Mouse (Mus musculus) activated CD4-positive, CD25-positive, alpha-beta regulatory T cell, adult 4 months (primary cell): Measurements from ENCODE around the gene Esr1. TPM values are rescaled to one million over a fixed set of nuclear protein-coding genes. Genes with fewer than 3 reads are reported as not detected.
"Not testable (repeated sequence)": the region's sequence is repeated elsewhere in the genome, so short reads cannot be mapped to it uniquely, and the experiment has no call there.

Experiments
- ATAC-seq: one replicate; pipeline ENCODE4 v1.8.0; 2017
- polyA plus RNA-seq, 2 experiments: library from polyadenylated mRNA; unstranded; fragments of 100-300 nt; shearing (Covaris generic); gene quantifications; one replicate each; pipeline ENCODE4 v1.2.1; 2017

Esr1 gene
- polyA plus RNA-seq, 2 experiments from 2014 or later = 0.68 to 7.2 TPM

- ATAC-seq = no peak
Measured at GRCm38 (mm10) chr10:4709915-4710314, 98.5 kb downstream of the Esr1 start.

- no peak for ATAC-seq
Measured at GRCm38 (mm10) chr10:4711434-4711833, 100.0 kb downstream of the Esr1 start.

- ATAC-seq = no peak
Measured at GRCm38 (mm10) chr10:4712061-4712908, 100.9 kb downstream of the Esr1 start.

GRCm38 (mm10) chr10:4713398-4713797 lies 102.0 kb downstream of the Esr1 start:
- ATAC-seq = no peak

GRCm38 (mm10) chr10:4724851-4725250 lies 113.5 kb downstream of the Esr1 start:
- ATAC-seq = no peak

GRCm38 (mm10) chr10:4726141-4726540 lies 114.7 kb downstream of the Esr1 start:
- ATAC-seq = no peak

GRCm38 (mm10) chr10:4732328-4732727 lies 120.9 kb downstream of the Esr1 start:
- ATAC-seq = no peak

GRCm38 (mm10) chr10:4733987-4734386 lies 122.6 kb downstream of the Esr1 start:
- no peak for ATAC-seq

- ATAC-seq = no peak
Measured at GRCm38 (mm10) chr10:4734942-4735341, 123.5 kb downstream of the Esr1 start.

- no peak for ATAC-seq
Measured at GRCm38 (mm10) chr10:4738311-4738710, 126.9 kb downstream of the Esr1 start.

- ATAC-seq = not testable (repeated sequence)
Measured at GRCm38 (mm10) chr10:4751091-4751490, 139.7 kb downstream of the Esr1 start.

GRCm38 (mm10) chr10:4752977-4753376 lies 141.6 kb downstream of the Esr1 start:
- no peak for ATAC-seq

- ATAC-seq = no peak
Measured at GRCm38 (mm10) chr10:4775541-4775940, 164.1 kb downstream of the Esr1 start.

GRCm38 (mm10) chr10:4776007-4776713 lies 164.8 kb downstream of the Esr1 start:
- no peak for ATAC-seq

GRCm38 (mm10) chr10:4776714-4777090 lies 165.3 kb downstream of the Esr1 start:
- ATAC-seq = no peak

GRCm38 (mm10) chr10:4777996-4778395 lies 166.6 kb downstream of the Esr1 start:
- no peak for ATAC-seq

GRCm38 (mm10) chr10:4780926-4781325 lies 169.5 kb downstream of the Esr1 start:
- no peak for ATAC-seq

- no peak for ATAC-seq
Measured at GRCm38 (mm10) chr10:4787003-4787628, 175.7 kb downstream of the Esr1 start.

- ATAC-seq = no peak
Measured at GRCm38 (mm10) chr10:4798268-4798808, 186.9 kb downstream of the Esr1 start.

- ATAC-seq = no peak
Measured at GRCm38 (mm10) chr10:4824366-4824765, 213.0 kb downstream of the Esr1 start.

- no peak for ATAC-seq
Measured at GRCm38 (mm10) chr10:4830592-4830991, 219.2 kb downstream of the Esr1 start.

- no peak for ATAC-seq
Measured at GRCm38 (mm10) chr10:4838099-4838498, 226.7 kb downstream of the Esr1 start.

- no peak for ATAC-seq
Measured at GRCm38 (mm10) chr10:4841039-4841438, 229.6 kb downstream of the Esr1 start.
